Mouse (Mus musculus) erythroblast, adult 5-6 weeks (primary cell): Measurements from ENCODE around the gene Gm10322. TPM values are rescaled to one million over a fixed set of nuclear protein-coding genes. Genes with fewer than 3 reads are reported as not detected.

ENCODE experiments used
- ATAC-seq: replicated peaks from 2 replicates; pipeline ENCODE4 v1.8.0; 2016; ENCODE audit warnings: moderate number of reproducible peaks, mild to moderate bottlenecking, moderate TSS enrichment, inconsistent platforms; ENCODE audit not compliant: poor library complexity, low FRiP score, severe bottlenecking
- total RNA-seq, 2 experiments: library from RNA; stranded (forward) in 1 of 2; stranded (reverse) in 1 of 2; fragments of 150-400 nt in 1 of 2; fragments of 200-764, 138-1000 nt in 1 of 2; gene quantifications; 2 replicates each; pipeline versions ENCODE4 v1.2.3 to v1.2.4; 2015 to 2017; ENCODE audit warnings: low replicate concordance in 2 of 2

The Gm10322 gene
- total RNA-seq, 2 experiments from 2014 or later, result not detected

DNA sequence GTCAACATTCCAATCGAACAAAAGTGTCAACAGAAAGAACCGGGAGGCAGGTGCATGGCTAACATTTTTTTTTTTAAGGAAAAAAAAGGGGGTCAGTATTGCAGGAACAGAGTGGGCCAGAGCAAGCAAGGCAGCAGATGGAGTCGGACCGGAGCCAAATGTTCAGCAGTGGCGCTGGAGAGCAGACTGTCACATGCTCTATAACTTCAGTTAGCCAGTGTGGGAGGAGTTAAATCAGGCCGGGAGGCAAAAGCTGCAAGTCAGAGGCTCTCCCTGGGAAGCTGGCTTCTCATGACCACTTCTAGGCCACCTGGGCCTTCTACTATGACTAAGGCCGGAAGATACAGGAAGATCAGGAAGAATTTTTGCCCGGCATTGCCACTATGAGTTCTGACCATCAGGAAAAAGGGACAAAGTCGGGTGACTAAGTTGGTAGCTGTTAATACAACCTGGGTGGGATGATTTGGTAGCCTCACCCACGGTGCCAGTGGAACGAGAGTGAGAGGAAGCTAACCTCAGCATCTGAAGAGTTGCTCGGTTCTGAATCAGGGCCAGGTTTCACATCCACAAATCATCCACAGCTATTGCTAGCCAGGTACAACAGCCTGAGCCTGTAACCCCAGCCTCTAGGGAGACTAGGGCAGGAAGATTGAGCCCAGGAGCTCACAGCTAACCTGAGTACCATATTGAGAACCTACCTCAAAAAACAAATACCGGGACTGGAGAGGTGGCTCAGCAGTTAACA lies 21.9 kb upstream of the Gm10322 start:
- ATAC-seq, result no peak

DNA sequence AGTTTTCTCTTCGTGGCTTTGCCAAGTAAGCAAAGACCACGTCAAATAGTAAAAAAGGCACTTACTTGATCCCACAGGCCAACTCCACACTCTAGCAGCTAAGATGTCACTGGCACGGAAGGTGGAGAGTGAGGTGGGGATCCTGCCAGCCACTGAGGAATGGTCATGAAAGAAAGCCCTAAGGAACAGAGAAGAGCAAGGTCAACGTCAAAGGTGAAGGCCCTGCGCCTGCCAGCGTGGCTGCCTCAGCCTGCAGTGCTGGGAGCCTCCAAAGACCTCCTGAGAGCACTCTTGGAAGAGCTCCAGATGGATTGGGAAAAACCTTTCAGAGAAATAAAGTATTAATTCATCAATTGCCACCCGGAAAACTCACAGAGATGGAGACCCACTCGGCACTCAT lies 15.3 kb upstream of the Gm10322 start:
- no peak for ATAC-seq

DNA sequence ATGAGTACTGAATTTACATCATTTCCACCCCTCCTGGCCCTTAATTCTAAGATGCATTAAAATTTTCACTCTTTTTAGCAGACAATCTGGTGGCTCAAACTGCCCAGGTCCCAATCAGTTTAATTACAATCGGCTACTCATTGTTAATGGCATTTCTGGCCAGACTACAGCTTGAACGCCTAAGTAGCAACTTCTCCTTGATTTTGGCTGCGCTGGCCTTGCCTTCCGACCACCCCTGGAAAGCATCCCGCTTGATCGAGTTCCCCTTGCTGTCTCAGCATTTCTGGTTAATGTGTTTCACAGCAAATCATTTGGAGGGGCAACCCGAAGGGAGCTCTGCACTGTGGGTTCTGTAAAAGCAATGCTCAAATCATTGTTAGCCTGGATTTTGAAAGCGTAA lies 13.8 kb upstream of the Gm10322 start:
- ATAC-seq, result no peak

DNA sequence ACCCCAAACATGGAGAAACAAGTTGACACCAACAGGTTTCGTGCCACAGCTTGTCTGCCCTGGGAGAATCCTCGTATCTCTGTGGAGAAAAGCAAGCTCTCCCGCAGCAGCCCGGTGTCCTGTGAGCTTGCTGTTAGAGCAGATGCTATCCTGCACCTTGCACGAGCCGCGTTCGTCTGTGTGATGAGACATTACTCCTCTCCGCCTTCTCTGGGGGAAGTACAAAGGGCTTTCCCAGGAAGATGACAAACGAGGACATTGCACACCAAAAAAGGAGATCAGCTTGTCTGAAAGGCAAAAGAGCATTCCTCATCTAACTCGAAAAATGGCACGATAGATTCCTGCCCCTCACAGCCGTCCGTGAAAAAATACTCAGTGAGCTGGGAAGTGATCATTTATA lies 13.0 kb upstream of the Gm10322 start:
- ATAC-seq, result no peak

DNA sequence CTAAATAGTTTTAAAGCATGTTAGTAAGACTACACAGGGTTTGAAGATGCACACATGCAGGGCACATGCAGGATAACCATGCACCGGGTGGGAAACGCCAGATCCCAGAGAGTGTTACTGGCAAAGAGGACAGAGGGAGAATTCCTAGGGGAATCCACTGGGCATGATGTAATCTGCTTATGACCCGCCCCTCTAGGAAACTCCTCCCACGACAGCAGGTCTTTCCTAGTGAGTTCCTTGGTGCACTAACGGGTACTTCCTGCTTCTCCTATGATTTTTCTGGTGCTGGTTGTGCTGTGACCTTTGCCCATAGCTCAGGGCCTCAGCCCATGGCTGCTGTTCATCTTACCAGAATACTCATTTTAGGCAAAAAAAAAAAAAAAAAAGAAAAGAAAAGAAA lies 12.0 kb upstream of the Gm10322 start:
- ATAC-seq, result no peak

DNA sequence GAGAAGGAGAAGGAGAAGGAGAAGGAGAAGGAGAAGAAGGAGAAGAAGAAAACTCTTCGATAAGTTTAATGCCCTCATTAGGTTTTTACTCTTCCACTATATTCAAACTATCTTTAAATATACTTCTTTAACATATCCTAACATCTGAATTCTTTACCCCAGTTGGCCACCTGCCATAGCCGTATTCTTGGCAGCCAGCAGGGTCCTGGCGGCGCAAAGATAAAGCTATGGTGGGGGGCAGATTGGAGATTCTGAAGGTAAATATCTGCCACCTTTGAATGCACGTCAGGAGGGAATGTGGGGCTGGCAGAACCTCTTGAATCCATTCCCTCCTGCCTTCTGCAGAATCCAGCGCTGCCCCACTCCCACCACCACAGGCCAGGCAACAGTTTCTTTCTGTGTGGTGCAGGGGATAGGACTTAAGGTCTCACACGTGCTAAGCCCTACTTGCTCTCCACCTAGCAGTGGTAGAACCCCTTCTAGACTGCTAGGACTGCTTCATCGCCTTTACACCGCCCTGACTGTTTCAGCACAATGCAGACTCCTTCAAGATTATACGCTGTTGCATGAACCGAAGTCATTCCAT lies 10.9 kb upstream of the Gm10322 start:
- peak; percentile 50 for ATAC-seq

GRCm38 (mm10) chr10:59613276-59613675 lies 2.6 kb upstream of the Gm10322 start:
- no peak for ATAC-seq

GRCm38 (mm10) chr10:59614141-59614540 lies 1.7 kb upstream of the Gm10322 start:
- no peak for ATAC-seq

GRCm38 (mm10) chr10:59615411-59615810 lies 452 bp upstream of the Gm10322 start:
- ATAC-seq, result no peak

DNA sequence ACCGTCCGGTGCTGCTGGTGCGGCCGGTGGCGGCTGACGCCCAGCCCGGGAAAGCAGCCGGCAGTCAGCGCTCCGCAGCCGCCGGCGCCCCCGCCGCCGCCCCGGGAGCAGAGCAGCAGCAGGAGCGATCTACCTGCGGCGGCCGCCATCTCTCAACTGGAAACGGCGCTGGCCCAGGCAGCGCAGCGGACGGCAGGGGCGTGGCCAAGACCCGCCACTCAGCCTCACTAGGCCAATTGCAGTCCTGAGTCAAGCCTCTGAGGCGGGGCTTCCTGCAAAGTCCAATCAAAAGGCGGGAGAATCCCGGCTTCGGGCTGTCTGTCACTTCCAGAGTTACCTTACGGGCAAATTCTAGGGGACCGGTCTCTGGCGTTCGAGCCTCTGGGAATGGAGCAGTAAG lies 659 bp downstream of the Gm10322 start, which contains the start of gene Mcu:
Gene Mcu, minus strand, starts transcription at position 171 of the 400 bp plus-strand sequence.
- ATAC-seq, result peak; percentile 98

- no peak for ATAC-seq
Observed at GRCm38 (mm10) chr10:59617776-59618175, 1.9 kb downstream of the Gm10322 start.

GRCm38 (mm10) chr10:59621355-59621754 lies 5.5 kb downstream of the Gm10322 start:
- ATAC-seq, result no peak

DNA sequence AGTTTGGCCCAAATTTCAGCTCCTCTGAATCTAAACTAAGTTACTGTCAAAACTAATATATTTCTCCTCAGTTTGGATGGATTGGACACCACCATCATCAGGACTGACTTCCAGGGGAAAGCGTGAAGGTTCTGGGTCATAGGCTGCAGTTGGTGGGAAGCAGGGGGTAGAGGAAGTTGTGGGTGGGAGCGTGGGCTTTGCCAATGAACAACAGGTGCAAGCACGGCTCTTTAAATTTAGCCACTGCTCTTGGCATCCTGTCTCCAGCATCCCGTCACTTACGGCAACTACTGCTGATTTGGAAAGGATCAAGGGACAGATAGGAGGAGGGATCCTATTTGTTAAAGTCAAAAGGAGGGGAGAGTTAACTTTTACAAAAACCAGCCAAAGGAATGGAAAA lies 7.6 kb downstream of the Gm10322 start:
- ATAC-seq, result no peak

DNA sequence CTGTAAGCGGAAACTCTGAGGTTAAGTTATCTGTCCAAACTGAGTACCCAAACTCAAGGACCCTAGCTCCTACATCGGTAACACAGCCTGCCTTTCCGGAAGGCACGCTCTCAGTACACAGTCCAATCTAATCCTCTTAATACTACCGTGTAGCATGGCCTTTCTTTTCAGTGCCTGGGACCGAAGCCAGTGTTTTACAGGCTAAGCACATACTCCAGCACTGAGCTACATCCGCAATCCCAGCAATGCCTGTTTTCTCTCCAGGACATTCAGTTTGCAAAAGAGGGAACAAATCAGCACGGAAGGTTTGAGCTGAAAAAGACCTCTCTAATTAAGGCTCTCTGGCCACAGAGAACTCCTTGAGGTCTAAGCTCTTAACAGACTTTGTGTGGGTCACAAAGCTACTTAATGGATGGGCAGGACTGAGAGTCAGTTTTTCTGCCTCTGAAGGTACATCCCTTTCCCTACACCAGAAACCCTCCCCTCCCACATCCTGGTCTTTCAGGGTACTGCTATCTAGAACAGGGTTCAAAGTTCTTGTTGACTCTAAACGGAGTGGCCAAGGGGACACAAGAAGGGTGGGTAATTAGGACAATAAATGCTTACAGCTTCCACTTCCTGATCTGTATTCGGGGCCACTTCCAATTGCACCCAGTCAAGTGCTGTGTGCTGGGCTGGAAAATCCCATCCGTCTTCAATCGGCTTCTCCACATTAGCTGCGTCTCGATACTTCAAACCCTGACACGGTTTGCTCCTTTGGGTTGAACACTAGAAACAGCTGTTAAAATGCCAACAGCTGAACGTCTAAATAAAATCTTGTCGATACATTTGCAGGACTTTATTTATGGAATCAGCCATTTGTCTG lies 13.0 kb downstream of the Gm10322 start:
- ATAC-seq, result no peak

- no peak for ATAC-seq
Observed at GRCm38 (mm10) chr10:59629506-59629782, 13.6 kb downstream of the Gm10322 start.

- no peak for ATAC-seq
Observed at GRCm38 (mm10) chr10:59636048-59636447, 20.2 kb downstream of the Gm10322 start.

DNA sequence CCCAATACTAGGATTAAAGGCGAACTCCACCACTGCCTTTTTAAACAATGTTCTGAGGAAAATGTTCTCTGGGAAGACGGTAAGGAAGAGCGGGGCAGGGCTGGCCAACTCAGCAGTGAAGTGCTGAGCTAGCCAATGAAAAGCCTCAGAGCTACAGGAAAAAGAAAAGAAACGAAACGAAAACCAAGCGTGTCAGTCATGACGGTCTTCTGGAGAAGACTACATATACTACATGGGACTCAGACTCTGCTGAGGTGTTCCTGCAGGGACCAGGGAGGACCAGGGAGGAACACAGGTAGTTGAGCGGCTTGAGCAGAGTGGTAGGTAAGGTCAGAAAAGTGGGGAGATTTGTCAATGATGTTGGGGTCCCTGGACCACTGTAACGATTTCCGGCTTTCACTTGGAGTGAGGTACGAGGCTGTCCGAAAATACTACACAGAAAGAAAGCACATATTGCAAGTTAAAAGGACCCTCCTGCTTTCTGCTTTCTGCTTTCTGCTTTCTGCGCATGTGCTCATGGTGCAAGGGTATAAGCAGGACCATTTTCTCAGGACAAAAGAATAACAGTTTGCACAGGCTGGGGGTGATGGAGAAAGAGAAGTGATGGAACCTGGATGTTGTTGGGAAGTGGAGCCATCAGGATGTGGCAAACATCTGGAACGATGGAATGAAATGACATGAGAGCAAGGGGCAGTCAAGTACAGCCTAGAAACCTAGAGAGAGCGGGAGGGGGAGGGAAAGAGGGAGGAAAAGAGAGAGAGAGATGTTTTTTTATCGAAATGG lies 21.1 kb downstream of the Gm10322 start:
- peak; percentile 83 for ATAC-seq

- no peak for ATAC-seq
Observed at GRCm38 (mm10) chr10:59637596-59638124, 21.8 kb downstream of the Gm10322 start.

DNA sequence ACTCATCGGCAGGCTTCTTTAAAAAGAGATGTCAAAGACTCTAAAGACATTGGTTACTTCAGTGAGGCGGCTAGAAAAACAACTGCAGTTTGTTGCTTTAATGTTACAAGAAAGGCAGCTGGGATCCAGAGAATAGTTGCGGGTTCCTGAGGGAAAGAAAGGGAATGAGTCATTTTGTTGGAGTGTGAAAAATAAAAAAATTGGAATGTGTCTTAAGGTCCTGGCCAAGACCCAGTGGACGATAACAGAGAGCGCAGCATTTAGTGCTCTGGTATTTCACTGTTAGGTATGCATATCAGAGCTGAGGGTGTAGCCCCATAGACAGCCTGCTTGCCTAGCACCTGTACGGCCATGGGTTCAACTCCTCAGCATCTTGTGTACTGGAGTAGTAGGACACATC lies 22.7 kb downstream of the Gm10322 start:
- no peak for ATAC-seq
